Mouse (Mus musculus): ENCODE measurements around the gene Prorsd1. TPM values are rescaled to one million over a fixed set of nuclear protein-coding genes. Genes with fewer than 3 reads are reported as not detected.

Gene Prorsd1
- polyA plus RNA-seq, 1 experiment from 2014 or later: 7.7 TPM

Other genes starting within 250 kb of the Prorsd1 start
- 81.4 and 88.8 TPM in 2 replicates for gene Ccdc88a, start 141.4 kb downstream of the Prorsd1 start, polyA plus RNA-seq (2015; fragmentation: Nextera tagmentation; extraction: Ambion mirVana)
- 52.6 and 58.2 TPM in 2 replicates for gene Mtif2, start 11.4 kb upstream of the Prorsd1 start, polyA plus RNA-seq (2015; fragmentation: Nextera tagmentation; extraction: Ambion mirVana)
- 0.19 TPM in 1 of 2 replicates, not detected in the other for gene Clhc1, start 32.9 kb upstream of the Prorsd1 start, polyA plus RNA-seq (2015; fragmentation: Nextera tagmentation; extraction: Ambion mirVana)
- gene Rps27a, start 33.1 kb upstream of the Prorsd1 start, polyA plus RNA-seq (2015; fragmentation: Nextera tagmentation; extraction: Ambion mirVana): 452 and 494 TPM in 2 replicates
- gene Rtn4, start 177.9 kb upstream of the Prorsd1 start, polyA plus RNA-seq (2015; fragmentation: Nextera tagmentation; extraction: Ambion mirVana): 128 and 134 TPM in 2 replicates

All from midbrain, embryonic 15.5 days (tissue).